Mouse (Mus musculus) ES-Bruce4 (cell line): Measurements from ENCODE around the gene Nsun2. TPM values are rescaled to one million over a fixed set of nuclear protein-coding genes. Genes with fewer than 3 reads are reported as not detected.

Source experiments
- H3K27ac ChIP-seq: 2 replicates; pipeline ENCODE4 v1.5.1; 2012; ENCODE audit warnings: low read length, inconsistent platforms; ENCODE audit not compliant: insufficient read depth
- H3K27me3 ChIP-seq: 2 replicates; pipeline ENCODE4 v1.6.1; 2012; ENCODE audit warnings: mild to moderate bottlenecking, low read length, inconsistent platforms; ENCODE audit not compliant: control insufficient read depth, poor library complexity, insufficient read depth, severe bottlenecking
- H3K36me3 ChIP-seq: 2 replicates; pipeline ENCODE4 v1.6.1; 2012; ENCODE audit warnings: inconsistent platforms, mild to moderate bottlenecking, low read length, moderate library complexity; ENCODE audit not compliant: control insufficient read depth, poor library complexity, insufficient read depth, severe bottlenecking
- H3K4me1 ChIP-seq: one replicate; pipeline ENCODE4 v1.8.1; 2011; ENCODE audit warnings: low read length; ENCODE audit not compliant: control insufficient read depth, insufficient read depth
- H3K4me3 ChIP-seq: 2 replicates; pipeline ENCODE4 v1.5.1; 2011; ENCODE audit warnings: low read depth, mild to moderate bottlenecking, low read length
- H3K9ac ChIP-seq: 2 replicates; pipeline ENCODE4 v1.6.1; 2012; ENCODE audit warnings: low read depth, mild to moderate bottlenecking, inconsistent platforms; ENCODE audit not compliant: poor library complexity, severe bottlenecking
- H3K9me3 ChIP-seq: replicated peaks from 2 replicates; pipeline ENCODE4 v1.6.1; 2012; ENCODE audit warnings: mild to moderate bottlenecking, low read length, inconsistent platforms; ENCODE audit not compliant: control insufficient read depth, poor library complexity, insufficient read depth, severe bottlenecking
- CTCF ChIP-seq: IDR thresholded peaks from one replicate; pipeline ENCODE4 v1.8.1; 2011; ENCODE audit warnings: low read depth, low read length
- EP300 ChIP-seq: IDR thresholded peaks from 2 replicates; pipeline ENCODE4 v1.6.1; 2011; ENCODE audit warnings: low read depth, low read length; ENCODE audit not compliant: insufficient read depth
- POLR2A ChIP-seq: IDR thresholded peaks from one replicate; pipeline ENCODE4 v1.8.1; 2011; ENCODE audit warnings: low read length; ENCODE audit not compliant: insufficient read depth
- polyA plus RNA-seq: library from polyadenylated mRNA; stranded (reverse); fragments of >200 nt; gene quantifications from 2 replicates; pipeline ENCODE4 v1.2.4, GENCODE M21; 2011; ENCODE audit warnings: low read depth; ENCODE audit not compliant: missing spikeins, insufficient read depth, insufficient read length

Gene Nsun2
- polyA plus RNA-seq, 1 experiment, result 197 TPM

DNA sequence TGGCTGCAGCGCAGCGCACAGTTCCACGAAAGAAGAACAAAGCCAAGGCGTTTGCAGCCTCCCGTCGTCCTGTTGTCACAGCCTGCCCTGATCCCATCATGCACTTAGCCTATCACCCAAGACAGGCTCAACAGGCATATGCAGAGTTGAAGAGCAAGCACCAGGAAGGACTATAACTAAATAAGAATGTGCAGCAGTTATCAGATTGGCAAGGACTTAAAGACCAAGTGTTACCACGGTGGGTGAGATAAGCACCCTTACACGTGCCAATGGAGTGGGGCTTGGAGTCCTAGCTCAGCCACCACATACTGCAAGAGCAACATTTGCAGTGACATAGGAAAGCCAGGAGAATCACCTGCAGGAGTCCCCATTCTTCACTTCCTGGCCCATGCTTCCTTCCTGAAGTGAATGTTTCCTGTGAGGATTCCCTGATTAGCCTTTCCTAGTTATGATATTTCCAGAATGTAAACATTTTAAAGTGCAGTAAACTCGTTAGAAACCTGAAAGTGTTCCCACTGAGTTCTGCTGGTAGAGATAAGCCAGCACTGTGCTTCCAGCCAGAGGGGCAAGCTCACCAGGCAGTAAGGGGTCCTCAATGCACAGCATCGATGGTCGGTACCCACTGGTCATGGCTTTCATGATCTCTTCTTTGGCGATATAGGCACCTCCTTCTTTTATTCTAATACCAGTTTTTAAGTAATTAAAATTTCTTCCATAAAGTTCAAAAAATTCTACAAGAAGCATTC lies 27.0 kb upstream of the Nsun2 start:
- no peak for TF ChIP-seq CTCF
- TF ChIP-seq EP300, result no peak
- TF ChIP-seq POLR2A, result no peak
- Histone ChIP-seq H3K9ac (no peak overlapping the region), H3K9me3 (no peaks in the 10 kb centered on the region), H3K36me3 (peaks cover 25% of the 10 kb centered on the region), H3K4me1 (no peaks in the 10 kb centered on the region), H3K27me3 (no peaks in the 10 kb centered on the region), H3K4me3 (no peak overlapping the region), H3K27ac (no peak overlapping the region)

DNA sequence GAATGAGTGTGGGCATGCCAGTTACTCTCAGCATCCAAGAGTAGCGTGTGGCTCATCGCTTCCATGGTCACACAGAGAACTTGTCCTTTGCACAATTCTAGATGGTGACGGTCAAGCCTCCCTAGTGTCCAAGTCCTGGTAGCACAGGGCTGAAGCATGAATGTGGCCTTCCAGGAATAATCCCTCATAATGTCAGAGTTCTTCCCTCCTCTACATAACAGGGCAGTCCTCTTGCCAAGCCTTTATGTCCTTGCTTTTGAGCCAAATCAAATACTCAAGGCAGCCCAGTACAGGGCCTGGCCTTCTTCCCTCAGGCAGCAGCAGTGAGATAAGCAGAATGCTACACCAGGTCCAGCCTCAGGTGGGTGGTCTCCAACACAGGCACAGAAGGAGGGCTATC lies 25.9 kb upstream of the Nsun2 start:
- TF ChIP-seq CTCF, result no peak
- no peak for TF ChIP-seq POLR2A
- no peak for TF ChIP-seq EP300
- Histone ChIP-seq H3K9ac (no peak overlapping the region), H3K4me3 (no peak overlapping the region), H3K4me1 (no peaks in the 10 kb centered on the region), H3K36me3 (peaks cover 18% of the 10 kb centered on the region), H3K27me3 (no peaks in the 10 kb centered on the region), H3K9me3 (no peaks in the 10 kb centered on the region), H3K27ac (no peak overlapping the region)

DNA sequence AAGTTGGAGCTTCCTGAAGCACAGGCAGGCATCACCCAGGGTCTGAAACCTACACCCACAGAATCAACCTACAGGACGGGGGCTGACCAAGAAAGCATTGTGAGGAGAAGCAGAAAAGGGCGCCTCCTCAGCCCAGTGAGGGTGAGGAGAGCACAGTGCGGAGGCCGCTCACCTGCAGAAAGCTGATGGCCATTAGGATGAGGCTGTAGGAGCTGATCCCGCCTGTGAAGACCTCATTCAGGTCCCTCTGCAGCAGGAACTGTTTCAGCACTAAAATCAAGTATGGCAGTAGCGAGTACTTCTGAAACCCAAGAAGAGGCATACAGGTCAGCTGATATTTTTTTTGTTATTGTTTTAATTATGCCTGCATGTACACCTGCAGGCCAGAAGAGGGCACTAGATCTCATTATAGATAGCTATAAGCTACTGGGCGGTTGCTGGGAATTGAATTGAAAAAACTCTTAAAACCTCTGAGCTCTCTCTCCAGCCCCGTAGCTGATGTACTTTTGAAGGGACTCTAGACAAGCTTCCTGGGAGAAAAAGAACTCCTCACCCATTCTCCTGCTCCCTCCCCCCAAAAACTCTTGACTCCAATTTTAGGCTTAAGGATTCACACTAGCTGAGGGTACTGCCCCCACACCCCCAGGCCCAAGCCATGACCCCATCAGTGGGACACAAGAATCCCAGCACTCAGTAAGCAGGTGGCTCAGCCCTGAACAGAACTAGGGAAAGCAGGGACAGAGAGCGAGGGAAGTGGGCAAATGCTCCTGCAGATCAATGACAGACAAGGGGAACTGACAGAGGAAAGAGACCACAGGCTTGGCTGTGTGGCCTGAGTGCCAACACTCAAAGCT lies 23.9 kb upstream of the Nsun2 start:
- Histone ChIP-seq H3K9ac (no peak overlapping the region), H3K9me3 (no peaks in the 10 kb centered on the region), H3K27me3 (no peaks in the 10 kb centered on the region), H3K4me1 (no peaks in the 10 kb centered on the region), H3K4me3 (no peak overlapping the region), H3K36me3 (peaks cover 9% of the 10 kb centered on the region), H3K27ac (no peak overlapping the region)
- no peak for TF ChIP-seq EP300
- no peak for TF ChIP-seq POLR2A
- no peak for TF ChIP-seq CTCF

DNA sequence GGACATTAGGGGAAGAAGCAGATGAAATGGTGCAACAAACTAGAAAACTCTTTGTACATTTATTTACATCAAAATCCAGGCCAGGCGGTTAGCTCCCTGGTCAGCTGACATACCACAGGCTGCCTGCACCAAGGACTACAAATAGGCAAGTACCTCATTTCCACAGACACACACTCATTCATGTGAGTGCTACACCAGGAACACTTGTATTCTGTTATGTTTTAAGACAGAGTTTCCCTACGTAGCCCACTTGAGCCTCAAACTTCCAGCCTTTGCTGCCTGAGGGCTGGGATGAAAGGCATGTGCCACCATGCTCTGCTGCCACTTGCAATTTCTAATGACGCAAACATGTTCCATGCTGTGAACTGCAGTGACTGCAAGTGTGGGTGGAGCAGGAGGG lies 18.5 kb upstream of the Nsun2 start:
- Histone ChIP-seq H3K27ac (no peak overlapping the region), H3K27me3 (no peaks in the 10 kb centered on the region), H3K4me1 (no peaks in the 10 kb centered on the region), H3K4me3 (no peak overlapping the region), H3K9me3 (no peaks in the 10 kb centered on the region), H3K9ac (no peak overlapping the region), H3K36me3 (peaks cover 3% of the 10 kb centered on the region; the same call in 1 of the 2 replicates)
- TF ChIP-seq CTCF (no peak), POLR2A (no peak), EP300 (no peak)

DNA sequence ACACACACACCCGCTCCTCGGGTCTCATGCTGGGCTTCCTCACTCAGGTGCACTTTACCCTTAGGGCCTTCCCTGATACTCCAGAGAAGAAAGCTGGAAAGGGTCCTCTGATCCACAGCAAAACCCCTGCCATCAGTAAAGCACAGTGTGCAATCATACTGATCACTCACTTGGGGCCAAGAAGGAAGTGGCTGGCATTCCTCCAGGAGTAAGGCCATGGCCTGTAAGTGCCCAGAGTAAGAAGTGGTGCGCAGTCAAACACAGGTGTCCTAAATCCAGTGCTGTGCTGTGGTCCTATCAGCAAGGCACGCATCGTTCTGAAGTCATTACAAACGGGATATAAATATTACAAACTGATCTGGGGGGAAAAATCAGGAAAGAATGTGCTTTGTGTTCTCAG lies 16.1 kb upstream of the Nsun2 start:
- Histone ChIP-seq H3K27me3 (no peaks in the 10 kb centered on the region), H3K4me1 (peaks cover 2% of the 10 kb centered on the region), H3K36me3 (no peaks in the 10 kb centered on the region), H3K9ac (no peak overlapping the region), H3K9me3 (no peaks in the 10 kb centered on the region), H3K4me3 (no peak overlapping the region), H3K27ac (no peak overlapping the region)
- no peak for TF ChIP-seq POLR2A
- no peak for TF ChIP-seq EP300
- TF ChIP-seq CTCF, result no peak

DNA sequence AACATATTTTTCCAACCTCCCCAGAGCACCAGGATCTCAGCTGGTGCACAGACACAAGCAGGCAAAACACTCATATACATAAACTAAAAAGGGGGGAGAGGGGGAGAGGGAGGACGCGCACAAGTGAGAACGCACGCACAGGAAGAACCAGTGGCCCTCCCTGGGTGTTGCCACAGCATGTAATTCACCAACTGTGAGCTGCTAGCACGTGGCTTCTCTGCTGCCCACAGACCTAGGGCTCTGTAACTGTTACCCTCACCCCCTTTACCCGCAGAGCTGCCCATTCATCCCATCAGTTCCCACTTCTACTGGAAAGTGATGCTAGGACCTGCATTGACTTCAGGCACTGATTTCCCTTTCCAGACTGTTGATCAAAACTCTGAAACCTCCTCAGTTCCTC lies 14.4 kb upstream of the Nsun2 start:
- Histone ChIP-seq H3K9ac (no peak overlapping the region), H3K4me3 (no peak overlapping the region), H3K27ac (no peak overlapping the region), H3K4me1 (peaks cover 5% of the 10 kb centered on the region), H3K36me3 (no peaks in the 10 kb centered on the region), H3K27me3 (no peaks in the 10 kb centered on the region), H3K9me3 (no peaks in the 10 kb centered on the region)
- TF ChIP-seq POLR2A (no peak), CTCF (no peak), EP300 (no peak)
